Mouse (Mus musculus) liver, adult 2 months (tissue): ENCODE data around the gene Aig1. TPM values are rescaled to one million over a fixed set of nuclear protein-coding genes. Genes with fewer than 3 reads are reported as not detected.
"Not testable (repeated sequence)": the region's sequence is repeated elsewhere in the genome, so short reads cannot be mapped to it uniquely, and the experiment has no call there.

ENCODE experiments used
- DNase-seq: peaks from one replicate; pipeline ENCODE4 v3.0.0-alpha.2; 2011; ENCODE audit warnings: low read depth, low spot score; ENCODE audit errors: extremely low read depth
- H3K27ac ChIP-seq: fragments of 200-500 bp; replicated peaks from 2 replicates; pipeline ENCODE4 v1.5.1; 2012; ENCODE audit warnings: low read depth, mild to moderate bottlenecking, control low read depth, inconsistent platforms, low read length; ENCODE audit not compliant: insufficient read depth
- H3K27me3 ChIP-seq: fragments of 200-500 bp; 2 replicates; pipeline ENCODE4 v1.6.1; 2012; ENCODE audit warnings: mild to moderate bottlenecking, moderate library complexity, low read length, inconsistent platforms; ENCODE audit not compliant: control insufficient read depth, insufficient read depth
- H3K36me3 ChIP-seq: fragments of 200-500 bp; 2 replicates; pipeline ENCODE4 v1.6.1; 2012; ENCODE audit warnings: low read length, inconsistent platforms; ENCODE audit not compliant: control insufficient read depth, insufficient read depth
- H3K4me1 ChIP-seq: fragments of 200-500 bp; 2 replicates; pipeline ENCODE4 v1.6.1; 2011; ENCODE audit warnings: low read length; ENCODE audit not compliant: control insufficient read depth, insufficient read depth
- H3K4me3 ChIP-seq: fragments of 200-500 bp; 2 replicates; pipeline ENCODE4 v1.5.1; 2011; ENCODE audit warnings: low read depth, mild to moderate bottlenecking, control low read depth, low read length, moderate library complexity; ENCODE audit not compliant: insufficient read depth
- H3K79me2 ChIP-seq: fragments of 200-500 bp; 2 replicates; pipeline ENCODE4 v1.6.1; 2012; ENCODE audit warnings: inconsistent platforms, mild to moderate bottlenecking, low read length, moderate library complexity; ENCODE audit not compliant: control insufficient read depth, insufficient read depth
- H3K9ac ChIP-seq: fragments of 200-500 bp; 2 replicates; pipeline ENCODE4 v1.6.1; 2012; ENCODE audit warnings: low read depth, mild to moderate bottlenecking, control low read depth, inconsistent platforms, low read length
- CTCF ChIP-seq: fragments of 200-500 bp; IDR thresholded peaks from 2 replicates; pipeline ENCODE4 v1.5.1; 2011; ENCODE audit warnings: low read depth, low read length, control low read depth
- POLR2A ChIP-seq: fragments of 200-500 bp; IDR thresholded peaks from 2 replicates; pipeline ENCODE4 v1.6.1; 2011; ENCODE audit warnings: low read length, control low read depth; ENCODE audit not compliant: insufficient read depth; ENCODE audit errors: extremely low read depth
- WGBS: fragments of 180-500 bp; shearing (Covaris S2); methylation state at CpG from one replicate; pipeline ENCODE4 v1.1.7; 2018; 5-methylcytosine and 5-hydroxymethylcytosine counted together
- polyA plus RNA-seq: library from polyadenylated mRNA; depleted of rRNA; stranded (reverse); fragments of >200 nt; gene quantifications from 2 replicates; pipeline ENCODE4 v1.2.3, GENCODE M21; 2012
- total RNA-seq: library from RNA; depleted of rRNA; stranded (reverse); fragments of >200 nt; gene quantifications from 2 replicates; pipeline ENCODE4 v1.2.3, GENCODE M21; 2014

The Aig1 gene
- total and polyA plus RNA-seq, 2 experiments = 18.9 to 37.3 TPM

- no peak for TF ChIP-seq POLR2A
- TF ChIP-seq CTCF = no peak
- no peak for DNase-seq
- Histone ChIP-seq H3K9ac (no peak overlapping the region), H3K27ac (no peak overlapping the region), H3K27me3 (no peaks in the 10 kb centered on the region), H3K4me3 (no peak overlapping the region), H3K36me3 (no peaks in the 10 kb centered on the region), H3K4me1 (no peaks in the 10 kb centered on the region), H3K79me2 (no peaks in the 10 kb centered on the region)
- 90% methylated on average over 9 of the region's 9 CpGs for WGBS
Measured at GRCm38 (mm10) chr10:13905618-13906017, 36.8 kb upstream of the Aig1 start.

- H3K36me3 ChIP-seq, H3K9ac ChIP-seq, H3K79me2 ChIP-seq, H3K27me3 ChIP-seq, H3K27ac ChIP-seq, H3K4me1 ChIP-seq, DNase-seq, H3K4me3 ChIP-seq: not testable (repeated sequence)
- 85% methylated on average over 7 of the region's 7 CpGs for WGBS
Measured at GRCm38 (mm10) chr10:13892762-13893161, 24.0 kb upstream of the Aig1 start.

- Histone ChIP-seq H3K27ac (no peak overlapping the region), H3K4me1 (no peaks in the 10 kb centered on the region), H3K9ac (no peak overlapping the region), H3K27me3 (no peaks in the 10 kb centered on the region), H3K79me2 (no peaks in the 10 kb centered on the region), H3K4me3 (no peak overlapping the region), H3K36me3 (no peaks in the 10 kb centered on the region)
- no peak for TF ChIP-seq CTCF
- TF ChIP-seq POLR2A = no peak
- DNase-seq = no peak
- 76% methylated on average over 10 of the region's 10 CpGs for WGBS
Measured at GRCm38 (mm10) chr10:13882975-13883875, 14.4 kb upstream of the Aig1 start.

GRCm38 (mm10) chr10:13882490-13882889, 13.7 kb upstream of the Aig1 start:
- no peak overlapping the region for H3K4me3 ChIP-seq
- no peaks in the 10 kb centered on the region for H3K27me3 ChIP-seq
- H3K9ac ChIP-seq = no peak overlapping the region
- TF ChIP-seq POLR2A = no peak
- no peak; the same call in 1 of the 2 replicates for TF ChIP-seq CTCF
- H3K79me2 ChIP-seq = no peaks in the 10 kb centered on the region
- no peaks in the 10 kb centered on the region for H3K36me3 ChIP-seq
- WGBS = 78% methylated on average over 9 of the region's 9 CpGs
- H3K27ac ChIP-seq = no peak overlapping the region
- no peaks in the 10 kb centered on the region for H3K4me1 ChIP-seq
- DNase-seq = no peak

- Histone ChIP-seq H3K9ac (no peak overlapping the region), H3K4me3 (no peak overlapping the region), H3K27me3 (no peaks in the 10 kb centered on the region), H3K79me2 (no peaks in the 10 kb centered on the region), H3K36me3 (no peaks in the 10 kb centered on the region), H3K27ac (no peak overlapping the region), H3K4me1 (no peaks in the 10 kb centered on the region)
- no peak for DNase-seq
- TF ChIP-seq CTCF = no peak
- no peak for TF ChIP-seq POLR2A
- WGBS = 89% methylated on average over 4 of the region's 4 CpGs
Measured at GRCm38 (mm10) chr10:13878696-13879095, 9.9 kb upstream of the Aig1 start.

- no peak for TF ChIP-seq CTCF
- no peak for TF ChIP-seq POLR2A
- no peaks in the 10 kb centered on the region for H3K4me1 ChIP-seq
- WGBS = 85% methylated on average over 4 of the region's 4 CpGs
- H3K27me3 ChIP-seq = no peaks in the 10 kb centered on the region
- H3K4me3 ChIP-seq = no peak overlapping the region
- H3K27ac ChIP-seq = no peak overlapping the region
- no peaks in the 10 kb centered on the region for H3K36me3 ChIP-seq
- H3K79me2 ChIP-seq = no peaks in the 10 kb centered on the region
- DNase-seq = no peak
- H3K9ac ChIP-seq = no peak overlapping the region
Measured at GRCm38 (mm10) chr10:13875038-13875420, 6.2 kb upstream of the Aig1 start.
